Mouse (Mus musculus) testis, adult 2 months (tissue): Measurements from ENCODE around the gene Cux1. TPM values are rescaled to one million over a fixed set of nuclear protein-coding genes. Genes with fewer than 3 reads are reported as not detected.

ENCODE experiments used
- H3K27ac ChIP-seq: fragments of 200-500 bp; 2 replicates; pipeline ENCODE4 v1.5.1; 2012; ENCODE audit warnings: low read depth, low read length; ENCODE audit not compliant: control insufficient read depth, insufficient read depth
- H3K27me3 ChIP-seq: fragments of 200-500 bp; 2 replicates; pipeline ENCODE4 v1.6.1; 2012; ENCODE audit warnings: mild to moderate bottlenecking, low read length, moderate library complexity; ENCODE audit not compliant: control insufficient read depth, insufficient read depth
- H3K36me3 ChIP-seq: fragments of 200-500 bp; 2 replicates; pipeline ENCODE4 v1.6.1; 2012; ENCODE audit warnings: mild to moderate bottlenecking, low read length; ENCODE audit not compliant: control insufficient read depth, insufficient read depth
- H3K4me1 ChIP-seq: fragments of 200-500 bp; 2 replicates; pipeline ENCODE4 v1.6.1; 2012; ENCODE audit warnings: low read length; ENCODE audit not compliant: control insufficient read depth, insufficient read depth
- H3K4me3 ChIP-seq: fragments of 200-500 bp; 2 replicates; pipeline ENCODE4 v1.5.1; 2012; ENCODE audit warnings: low read depth, mild to moderate bottlenecking, low read length, moderate library complexity, mixed read lengths; ENCODE audit not compliant: control insufficient read depth
- CTCF ChIP-seq: fragments of 200-500 bp; IDR thresholded peaks from 2 replicates; pipeline ENCODE4 v1.5.1; 2012; ENCODE audit warnings: low read depth, mild to moderate bottlenecking, inconsistent platforms, low read length, moderate library complexity; ENCODE audit not compliant: control insufficient read depth, insufficient read depth, insufficient replicate concordance
- POLR2A ChIP-seq: fragments of 200-500 bp; IDR thresholded peaks from 2 replicates; pipeline ENCODE4 v1.6.1; 2012; ENCODE audit warnings: low read depth, mild to moderate bottlenecking, inconsistent platforms, low read length, moderate library complexity; ENCODE audit not compliant: control insufficient read depth
- polyA plus RNA-seq: library from polyadenylated mRNA; depleted of rRNA; stranded (reverse); fragments of >200 nt; gene quantifications from 2 replicates; pipeline ENCODE4 v1.2.3, GENCODE M21; 2012

Cux1 gene
- polyA plus RNA-seq, 1 experiment = 88.7 TPM

GRCm38 (mm10) chr5:136522843-136523463 is 44.3 kb downstream of the Cux1 start:
- Histone ChIP-seq H3K4me3 (no peak overlapping the region), H3K27me3 (no peaks in the 10 kb centered on the region), H3K4me1 (peaks cover 2% of the 10 kb centered on the region; the same call in 1 of the 2 replicates), H3K36me3 (no peaks in the 10 kb centered on the region), H3K27ac (no peak overlapping the region)
- TF ChIP-seq POLR2A = no peak
- no peak for TF ChIP-seq CTCF

- TF ChIP-seq POLR2A (no peak), CTCF (no peak)
- no peak overlapping the region for H3K27ac ChIP-seq
- no peaks in the 10 kb centered on the region for H3K27me3 ChIP-seq
- peaks cover 2% of the 10 kb centered on the region; the same call in 1 of the 2 replicates for H3K4me1 ChIP-seq
- no peak overlapping the region for H3K4me3 ChIP-seq
- H3K36me3 ChIP-seq = no peaks in the 10 kb centered on the region
Measured at GRCm38 (mm10) chr5:136521656-136522055, 45.6 kb downstream of the Cux1 start.

GRCm38 (mm10) chr5:136518648-136519437 is 48.4 kb downstream of the Cux1 start:
- TF ChIP-seq POLR2A = no peak
- TF ChIP-seq CTCF = no peak
- Histone ChIP-seq H3K27ac (no peak overlapping the region), H3K4me1 (peaks cover 2% of the 10 kb centered on the region; the same call in 1 of the 2 replicates), H3K27me3 (no peaks in the 10 kb centered on the region), H3K36me3 (no peaks in the 10 kb centered on the region), H3K4me3 (no peak overlapping the region)

GRCm38 (mm10) chr5:136517510-136517909 is 49.8 kb downstream of the Cux1 start:
- TF ChIP-seq CTCF = no peak
- TF ChIP-seq POLR2A = no peak
- H3K27ac ChIP-seq = no peak overlapping the region

GRCm38 (mm10) chr5:136516593-136516992 is 50.7 kb downstream of the Cux1 start:
- H3K27me3 ChIP-seq = no peaks in the 10 kb centered on the region
- no peaks in the 10 kb centered on the region for H3K4me1 ChIP-seq
- no peak overlapping the region for H3K27ac ChIP-seq
- H3K4me3 ChIP-seq = no peak overlapping the region
- TF ChIP-seq CTCF (no peak), POLR2A (no peak)
- no peaks in the 10 kb centered on the region for H3K36me3 ChIP-seq

More at GRCm38 (mm10) chr5:136517510-136517909, 49.8 kb downstream of the Cux1 start:
- Histone ChIP-seq H3K36me3 (no peaks in the 10 kb centered on the region), H3K4me3 (no peak overlapping the region), H3K4me1 (no peaks in the 10 kb centered on the region), H3K27me3 (no peaks in the 10 kb centered on the region)

- Histone ChIP-seq H3K27ac (no peak overlapping the region), H3K36me3 (no peaks in the 10 kb centered on the region), H3K27me3 (no peaks in the 10 kb centered on the region), H3K4me1 (no peaks in the 10 kb centered on the region), H3K4me3 (no peak overlapping the region)
- TF ChIP-seq CTCF (no peak), POLR2A (no peak)
Measured at GRCm38 (mm10) chr5:136514049-136514677, 53.1 kb downstream of the Cux1 start.

- no peaks in the 10 kb centered on the region for H3K4me1 ChIP-seq
- H3K27ac ChIP-seq = no peak overlapping the region
- TF ChIP-seq CTCF (no peak), POLR2A (no peak)
- H3K4me3 ChIP-seq = no peak overlapping the region
- H3K27me3 ChIP-seq = no peaks in the 10 kb centered on the region
- H3K36me3 ChIP-seq = no peaks in the 10 kb centered on the region
Measured at GRCm38 (mm10) chr5:136512103-136512674, 55.1 kb downstream of the Cux1 start.
